Mouse (Mus musculus) CH12.LX (cell line): ENCODE data around the gene Atp8b3. TPM values are rescaled to one million over a fixed set of nuclear protein-coding genes. Genes with fewer than 3 reads are reported as not detected.

Experiments
- DNase-seq: peaks from one replicate; pipeline ENCODE4 v3.0.0-alpha.2; 2013; ENCODE audit errors: extremely low read depth
- H3K27ac ChIP-seq: 2 replicates; pipeline ENCODE4 v1.5.1; 2012; ENCODE audit warnings: low read depth, mild to moderate bottlenecking, control low read depth, moderate library complexity; ENCODE audit not compliant: insufficient read depth
- H3K27me3 ChIP-seq: replicated peaks from 2 replicates; pipeline ENCODE3; 2012; ENCODE audit warnings: inconsistent platforms
- H3K36me3 ChIP-seq, 2 experiments: replicated peaks in 1 of 2; 2 replicates each; pipeline versions ENCODE3 to v1.6.1; 2012; ENCODE audit warnings: inconsistent platforms in 1 of 2, low read length in 1 of 2, mild to moderate bottlenecking in 1 of 2, mixed read lengths in 1 of 2, moderate library complexity in 1 of 2; ENCODE audit not compliant: control insufficient read depth in 1 of 2, insufficient read depth in 1 of 2
- H3K4me1 ChIP-seq, 2 experiments: 2 replicates each; pipeline ENCODE4 v1.6.1; 2012; ENCODE audit warnings: inconsistent platforms in 1 of 2, moderate library complexity in 1 of 2; ENCODE audit not compliant: insufficient read depth in 2 of 2, control insufficient read depth in 1 of 2
- H3K4me2 ChIP-seq: 2 replicates; pipeline ENCODE4 v1.6.1; 2012; ENCODE audit warnings: low read depth, mild to moderate bottlenecking, control low read depth; ENCODE audit not compliant: poor library complexity, insufficient read depth, severe bottlenecking
- H3K4me3 ChIP-seq, 3 experiments: fragments of 150-350 bp in 1 of 3; sonication (generic) in 1 of 3; replicated peaks in 1 of 3; 2 replicates each; pipeline versions ENCODE3 to v1.5.1; 2011 to 2012; ENCODE audit warnings: low read depth in 2 of 3, low read length in 2 of 3, mild to moderate bottlenecking in 2 of 3, moderate library complexity in 2 of 3, control low read depth in 1 of 3, improper control_type of control experiment in 1 of 3, inconsistent platforms in 1 of 3, mixed read lengths in 1 of 3; ENCODE audit not compliant: poor library complexity in 1 of 3
- H3K79me2 ChIP-seq: replicated peaks from 2 replicates; pipeline ENCODE4 v1.6.1; 2012; ENCODE audit warnings: mild to moderate bottlenecking, moderate library complexity; ENCODE audit not compliant: control insufficient read depth, poor library complexity, insufficient read depth, severe bottlenecking; ENCODE audit errors: extremely low read depth
- H3K9ac ChIP-seq: 2 replicates; pipeline ENCODE4 v1.6.1; 2012; ENCODE audit warnings: low read depth, mild to moderate bottlenecking, control low read depth, moderate library complexity; ENCODE audit not compliant: insufficient read depth
- H3K9me3 ChIP-seq: replicated peaks from 2 replicates; pipeline ENCODE3; 2012; ENCODE audit warnings: low read length, inconsistent platforms, mixed read lengths
- BHLHE40 ChIP-seq: IDR thresholded peaks from 2 replicates; pipeline ENCODE4 v1.6.1; 2011; ENCODE audit warnings: mild to moderate bottlenecking, low read depth, low read length, improper control_type of control experiment
- CHD1 ChIP-seq: IDR thresholded peaks from 2 replicates; pipeline ENCODE4 v1.6.1; 2012; ENCODE audit warnings: low read depth, low read length, improper control_type of control experiment, inconsistent platforms
- CHD2 ChIP-seq: IDR thresholded peaks from 2 replicates; pipeline ENCODE4 v1.6.1; 2011; ENCODE audit warnings: low read length, improper control_type of control experiment
- E2F4 ChIP-seq: IDR thresholded peaks from 2 replicates; pipeline ENCODE4 v1.6.1; 2011; ENCODE audit warnings: low read depth, low read length, improper control_type of control experiment; ENCODE audit not compliant: insufficient replicate concordance
- ELF1 ChIP-seq: IDR thresholded peaks from 2 replicates; pipeline ENCODE4 v1.6.1; 2014; ENCODE audit warnings: low read depth, mild to moderate bottlenecking, inconsistent platforms, low read length, improper control_type of control experiment
- EP300 ChIP-seq: IDR thresholded peaks from 2 replicates; pipeline ENCODE4 v1.6.1; 2011; ENCODE audit warnings: low read length, improper control_type of control experiment
- ETS1 ChIP-seq: conservative IDR thresholded peaks from 2 replicates; pipeline ENCODE4 v1.6.1; 2012; ENCODE audit warnings: low read depth, mild to moderate bottlenecking, inconsistent platforms, low read length, improper control_type of control experiment, moderate library complexity
- GABPA ChIP-seq: IDR thresholded peaks from 2 replicates; pipeline ENCODE4 v1.6.1; 2012; ENCODE audit warnings: low read depth, low read length, improper control_type of control experiment, inconsistent platforms; ENCODE audit not compliant: insufficient replicate concordance
- HCFC1 ChIP-seq: IDR thresholded peaks from 2 replicates; pipeline ENCODE4 v1.6.1; 2012; ENCODE audit warnings: low read depth, mild to moderate bottlenecking, inconsistent platforms, low read length, improper control_type of control experiment
- KAT2A ChIP-seq: IDR thresholded peaks from 2 replicates; pipeline ENCODE4 v1.6.1; 2012; ENCODE audit warnings: low read length, improper control_type of control experiment, inconsistent platforms; ENCODE audit not compliant: insufficient replicate concordance
- MAFK ChIP-seq: IDR thresholded peaks from 2 replicates; pipeline ENCODE4 v1.6.1; 2011; ENCODE audit warnings: low read length, improper control_type of control experiment; ENCODE audit not compliant: insufficient replicate concordance
- MAX ChIP-seq: IDR thresholded peaks from 2 replicates; pipeline ENCODE4 v1.6.1; 2011; ENCODE audit warnings: low read length, improper control_type of control experiment
- MAZ ChIP-seq: IDR thresholded peaks from 2 replicates; pipeline ENCODE4 v1.6.1; 2012; ENCODE audit warnings: low read depth, mild to moderate bottlenecking, inconsistent platforms, low read length, improper control_type of control experiment, moderate library complexity
- MEF2A ChIP-seq: IDR thresholded peaks from 2 replicates; pipeline ENCODE4 v1.6.1; 2014; ENCODE audit warnings: low read depth, mild to moderate bottlenecking, inconsistent platforms, low read length, improper control_type of control experiment, borderline replicate concordance
- MXI1 ChIP-seq: IDR thresholded peaks from 2 replicates; pipeline ENCODE4 v1.6.1; 2011; ENCODE audit warnings: mild to moderate bottlenecking, low read depth, low read length, improper control_type of control experiment
- MYC ChIP-seq: IDR thresholded peaks from 2 replicates; pipeline ENCODE4 v1.6.1; 2011; ENCODE audit warnings: low read depth, mild to moderate bottlenecking, improper control_type of control experiment, low read length
- NELFE ChIP-seq: IDR thresholded peaks from 2 replicates; pipeline ENCODE4 v1.6.1; 2011; ENCODE audit warnings: low read depth, low read length, improper control_type of control experiment
- NRF1 ChIP-seq: IDR thresholded peaks from 2 replicates; pipeline ENCODE4 v1.6.1; 2014; ENCODE audit warnings: low read depth, mild to moderate bottlenecking, inconsistent platforms, low read length, improper control_type of control experiment, moderate library complexity
- PAX5 ChIP-seq: IDR thresholded peaks from 2 replicates; pipeline ENCODE4 v1.6.1; 2012; ENCODE audit warnings: low read length, inconsistent platforms, mixed read lengths
- POLR2A ChIP-seq: IDR thresholded peaks from 2 replicates; pipeline ENCODE4 v1.6.1; 2011; ENCODE audit warnings: low read depth, mild to moderate bottlenecking, improper control_type of control experiment, low read length
- POLR2AphosphoS2 ChIP-seq: IDR thresholded peaks from 2 replicates; pipeline ENCODE4 v1.6.1; 2011; ENCODE audit warnings: low read depth, low read length, improper control_type of control experiment
- RAD21 ChIP-seq: IDR thresholded peaks from 2 replicates; pipeline ENCODE4 v1.6.1; 2011; ENCODE audit warnings: low read depth, mild to moderate bottlenecking, low read length, improper control_type of control experiment, moderate library complexity
- RCOR1 ChIP-seq: conservative IDR thresholded peaks from 2 replicates; pipeline ENCODE4 v1.6.1; 2012; ENCODE audit warnings: low read depth, mild to moderate bottlenecking, inconsistent platforms, low read length, improper control_type of control experiment
- SIN3A ChIP-seq: IDR thresholded peaks from 2 replicates; pipeline ENCODE4 v1.6.1; 2012; ENCODE audit warnings: low read length, improper control_type of control experiment, inconsistent platforms
- SMC3 ChIP-seq: IDR thresholded peaks from 2 replicates; pipeline ENCODE4 v1.6.1; 2011; ENCODE audit warnings: low read depth, low read length, improper control_type of control experiment
- TBP ChIP-seq: conservative IDR thresholded peaks from 2 replicates; pipeline ENCODE4 v1.6.1; 2011; ENCODE audit warnings: low read depth, low read length, improper control_type of control experiment
- TCF12 ChIP-seq: IDR thresholded peaks from 2 replicates; pipeline ENCODE4 v1.6.1; 2014; ENCODE audit warnings: low read depth, mild to moderate bottlenecking, inconsistent platforms, low read length, improper control_type of control experiment
- UBTF ChIP-seq: IDR thresholded peaks from 2 replicates; pipeline ENCODE4 v1.6.1; 2012; ENCODE audit warnings: low read depth, mild to moderate bottlenecking, inconsistent platforms, low read length, improper control_type of control experiment, moderate library complexity
- USF1 ChIP-seq: IDR thresholded peaks from 2 replicates; pipeline ENCODE4 v1.6.1; 2014; ENCODE audit warnings: low read depth, mild to moderate bottlenecking, inconsistent platforms, low read length, improper control_type of control experiment
- USF2 ChIP-seq: conservative IDR thresholded peaks from 2 replicates; pipeline ENCODE4 v1.6.1; 2011; ENCODE audit warnings: low read depth, low read length, improper control_type of control experiment
- ZMIZ1 ChIP-seq: IDR thresholded peaks from 2 replicates; pipeline ENCODE4 v1.6.1; 2012; ENCODE audit warnings: low read depth, mild to moderate bottlenecking, inconsistent platforms, low read length, improper control_type of control experiment
- dilution Hi-C: fragments of 300-500 bp; cut with MboI; formaldehyde crosslinking; loops from 2 replicates; pipeline ENCODE4 v1.14.3; 2020; ENCODE audit warnings: low sequenced_read_pairs; ENCODE audit not compliant: extremely low pct_unique_long_range_greater_than_20kb, extremely low pct_ligation_motif_present
- in situ Hi-C: fragments of 300-500 bp; cut with MboI; formaldehyde crosslinking; loops from 3 replicates; pipeline ENCODE4 v1.14.3; 2019; ENCODE audit warnings: low sequenced_read_pairs, low pct_ligation_motif_present, low pct_unique_long_range_greater_than_20kb, mixed read lengths
- polyA plus RNA-seq: library from polyadenylated mRNA; unstranded; fragments of >175 nt; gene quantifications from 2 replicates; pipeline ENCODE4 v1.2.1, GENCODE M21; 2012; ENCODE audit warnings: low read depth; ENCODE audit not compliant: insufficient read length
- total RNA-seq, 2 experiments: library from RNA; depleted of rRNA; stranded (reverse); fragments of 300-350 nt in 1 of 2; fragments of >200 nt in 1 of 2; gene quantifications; 2 replicates each; pipeline ENCODE4 v1.2.3; 2012 to 2014

Gene Atp8b3
- total and polyA plus RNA-seq, 3 experiments, result 0.08 to 0.27 (median 0.21) TPM

GRCm38 (mm10) chr10:80568876-80569275 is 30.0 kb upstream of the Atp8b3 start:
- DNase-seq, result no peak
- no peaks in the 10 kb centered on the region for H3K9me3 ChIP-seq
- TF ChIP-seq MAZ (no peak), NRF1 (no peak), BHLHE40 (peak; percentile 42), POLR2A (no peak), KAT2A (no peak), MYC (no peak), PAX5 (no peak)
- H3K27me3 ChIP-seq, result no peaks in the 10 kb centered on the region
- peak overlapping the region in 1 of 3 experiments; percentile 43 for H3K4me3 ChIP-seq
- H3K4me1 ChIP-seq, result peaks cover 9 to 50% of the 10 kb centered on the region in 2 experiments
- in situ Hi-C loops (no loop called here), dilution Hi-C loops (no loop called here)
- H3K9ac ChIP-seq, result peak overlapping the region; percentile 56; the same call in 1 of the 2 replicates
- H3K79me2 ChIP-seq, result peaks cover 43% of the 10 kb centered on the region
- peaks cover 16 to 54% of the 10 kb centered on the region in 2 experiments for H3K36me3 ChIP-seq
- peak overlapping the region; percentile 95 for H3K27ac ChIP-seq
- peak overlapping the region; percentile 89 for H3K4me2 ChIP-seq

- Histone ChIP-seq H3K36me3 (peaks cover 16 to 52% of the 10 kb centered on the region in 2 experiments), H3K9ac (no peak overlapping the region), H3K9me3 (no peaks in the 10 kb centered on the region), H3K4me1 (peaks cover 10 to 39% of the 10 kb centered on the region in 2 experiments), H3K4me3 (no peak overlapping the region), H3K79me2 (peaks cover 21% of the 10 kb centered on the region), H3K4me2 (no peak overlapping the region), H3K27ac (no peak overlapping the region), H3K27me3 (no peaks in the 10 kb centered on the region)
- peak; percentile 79 for DNase-seq
- dilution Hi-C loops, result no loop called here
- in situ Hi-C loops, result no loop called here
- TF ChIP-seq RCOR1 (no peak), POLR2A (peak; percentile 27; the same call in 1 of the 2 replicates), CHD1 (no peak), ZMIZ1 (no peak; the same call in 1 of the 2 replicates), RAD21 (peak; percentile 74), MAX (no peak), MAFK (no peak), MEF2A (peak; percentile 40; the same call in 1 of the 2 replicates), KAT2A (no peak), MXI1 (no peak), CHD2 (peak; percentile 83), MYC (no peak), NRF1 (0 out of 2 replicates have a peak, but pooled peaks have one; percentile 46), UBTF (no peak), NELFE (0 out of 2 replicates have a peak, but pooled peaks have one; percentile 10), USF2 (no peak), HCFC1 (no peak), SMC3 (peak; percentile 68), TBP (no peak), ETS1 (no peak), USF1 (no peak), GABPA (no peak), POLR2AphosphoS2 (peak; percentile 85), SIN3A (no peak; the same call in 1 of the 2 replicates), MAZ (peak; percentile 56; the same call in 1 of the 2 replicates), TCF12 (0 out of 2 replicates have a peak, but pooled peaks have one; percentile 25), ELF1 (peak; percentile 12; the same call in 1 of the 2 replicates), E2F4 (no peak), EP300 (no peak), PAX5 (no peak)
Observed at GRCm38 (mm10) chr10:80566375-80567092, 27.6 kb upstream of the Atp8b3 start.
